Mouse (Mus musculus): Measurements from ENCODE around the gene Pla2g2d. TPM values are rescaled to one million over a fixed set of nuclear protein-coding genes. Genes with fewer than 3 reads are reported as not detected.
A peak's percentile ranks its signal among the peaks of the same experiment; 100 is the strongest.
"Not testable (repeated sequence)": the region's sequence is repeated elsewhere in the genome, so short reads cannot be mapped to it uniquely, and the experiment has no call there.

Pla2g2d gene
- polyA plus RNA-seq, 1 experiment from 2014 or later, result not detected

DNA sequence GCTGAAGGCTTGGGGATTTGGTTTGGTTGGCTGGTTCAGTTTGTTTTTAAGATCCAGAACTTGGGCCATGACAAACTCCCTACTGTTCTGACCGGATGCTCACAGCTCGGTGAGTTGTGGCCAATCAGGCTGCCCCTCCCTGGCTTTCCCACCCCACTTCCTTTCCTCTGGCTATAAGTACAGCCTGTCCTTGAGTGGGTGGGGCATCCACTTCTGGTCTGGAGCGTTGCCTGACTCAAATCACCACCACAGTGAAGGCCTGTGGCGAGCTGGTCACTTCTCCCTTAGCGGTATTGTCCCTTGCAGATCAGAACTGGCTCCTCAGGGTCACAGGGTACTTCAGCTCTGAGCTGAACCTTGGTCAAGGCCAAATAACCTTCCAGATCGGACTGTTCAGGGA lies 42.2 kb downstream of the Pla2g2d start:
- Histone ChIP-seq H3K27ac (ENCODE audit: low read length) (no peak overlapping the region), H3K9me3 (ENCODE audit: low read length) (peaks cover 9% of the 10 kb centered on the region), H3K9ac (replicated peaks; ENCODE audit: low read length) (no peak overlapping the region), H3K36me3 (ENCODE audit: insufficient read depth, low read length) (no peaks in the 10 kb centered on the region), H3K27me3 (ENCODE audit: insufficient read depth, low read length) (no peaks in the 10 kb centered on the region), H3K4me1 (ENCODE audit: insufficient read depth, low read length) (peaks cover 7% of the 10 kb centered on the region; the same call in 1 of the 2 replicates), H3K4me2 (replicated peaks; ENCODE audit: low read depth, low read length) (no peak overlapping the region), H3K4me3 (ENCODE audit: low read length) (no peak overlapping the region)
- ATAC-seq (ENCODE audit: low FRiP score, low TSS enrichment), result no peak
- 66% methylated on average over 6 of the region's 6 CpGs for WGBS

DNA sequence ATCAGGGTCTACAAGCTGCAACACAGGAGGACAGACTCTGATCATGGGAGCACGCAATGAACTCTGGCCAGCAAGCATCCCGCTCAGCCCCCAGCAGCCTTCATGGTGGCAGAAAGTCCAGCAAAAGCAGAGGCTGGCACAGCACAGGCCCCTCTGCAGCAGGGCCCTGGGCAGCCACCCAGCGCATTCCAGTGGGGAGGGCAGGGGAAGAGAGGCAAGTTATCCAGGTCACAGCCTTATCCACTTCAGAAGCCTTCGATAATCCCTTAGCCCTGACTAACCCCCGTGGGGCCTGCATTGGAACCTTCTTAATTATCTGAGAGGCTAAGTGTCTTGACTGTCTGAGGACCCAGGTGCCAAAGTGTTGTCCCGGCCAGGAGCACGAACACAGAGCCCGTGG lies 43.6 kb downstream of the Pla2g2d start:
- Histone ChIP-seq H3K36me3 (ENCODE audit: insufficient read depth, low read length) (no peaks in the 10 kb centered on the region), H3K27me3 (ENCODE audit: insufficient read depth, low read length) (no peaks in the 10 kb centered on the region), H3K4me1 (ENCODE audit: insufficient read depth, low read length) (peaks cover 7% of the 10 kb centered on the region; the same call in 1 of the 2 replicates), H3K4me2 (replicated peaks; ENCODE audit: low read depth, low read length) (no peak overlapping the region), H3K27ac (ENCODE audit: low read length) (no peak overlapping the region), H3K4me3 (ENCODE audit: low read length) (no peak overlapping the region), H3K9ac (replicated peaks; ENCODE audit: low read length) (no peak overlapping the region), H3K9me3 (ENCODE audit: low read length) (peaks cover 11% of the 10 kb centered on the region)
- 39% methylated on average over 8 of the region's 8 CpGs for WGBS
- 0 out of 2 replicates have a peak, but pooled peaks have one; percentile 74 for ATAC-seq (ENCODE audit: low FRiP score, low TSS enrichment)

DNA sequence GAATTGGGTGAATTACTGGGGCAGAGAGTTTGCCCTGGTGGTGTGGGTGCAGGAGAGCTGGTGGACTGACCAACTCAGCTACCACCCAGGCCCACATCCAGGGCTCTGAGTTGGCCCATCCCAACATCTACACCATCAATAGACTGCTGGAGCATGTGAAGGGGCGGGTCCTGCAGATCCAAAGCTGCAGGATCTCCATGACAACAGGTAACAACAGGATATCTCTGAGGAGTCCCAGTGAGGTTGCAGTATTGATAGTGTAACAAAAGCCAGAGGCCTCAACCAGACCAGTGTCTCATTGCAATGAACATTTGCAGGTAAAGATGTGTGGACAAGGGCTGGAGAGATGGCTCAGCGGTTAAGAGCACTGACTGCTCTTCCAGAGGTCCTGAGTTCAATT lies 45.5 kb downstream of the Pla2g2d start:
- no peaks in the 10 kb centered on the region for H3K36me3 ChIP-seq (ENCODE audit: insufficient read depth, low read length)
- no peak overlapping the region for H3K4me3 ChIP-seq (ENCODE audit: low read length)
- no peak overlapping the region for H3K4me2 ChIP-seq (replicated peaks; ENCODE audit: low read depth, low read length)
- H3K9me3 ChIP-seq (ENCODE audit: low read length), result peaks cover 11% of the 10 kb centered on the region
- 84% methylated on average over 2 of the region's 2 CpGs for WGBS
- H3K4me1 ChIP-seq (ENCODE audit: insufficient read depth, low read length), result peaks cover 11% of the 10 kb centered on the region
- ATAC-seq (ENCODE audit: low FRiP score, low TSS enrichment), result no peak
- no peak overlapping the region for H3K27ac ChIP-seq (ENCODE audit: low read length)
- H3K9ac ChIP-seq (replicated peaks; ENCODE audit: low read length), result no peak overlapping the region
- H3K27me3 ChIP-seq (ENCODE audit: insufficient read depth, low read length), result no peaks in the 10 kb centered on the region

DNA sequence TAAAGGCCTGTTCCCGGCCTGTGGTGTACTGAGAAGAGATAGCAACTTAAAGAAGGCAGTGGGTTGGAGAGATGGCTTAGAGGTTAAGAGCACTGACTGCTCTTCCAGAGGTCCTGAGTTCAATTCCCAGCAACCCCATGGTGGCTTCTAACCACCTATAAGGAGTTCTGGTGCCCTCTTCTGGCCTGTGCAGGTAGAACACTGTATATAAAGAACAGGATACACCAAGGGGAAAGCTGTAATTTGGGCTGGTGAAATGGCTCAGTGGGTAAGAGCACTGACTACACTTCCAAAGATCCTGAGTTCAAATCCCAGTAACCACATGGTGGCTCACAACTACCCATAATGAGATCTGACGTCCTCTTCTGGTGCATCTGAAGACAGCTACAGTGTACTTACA lies 48.6 kb downstream of the Pla2g2d start:
- Histone ChIP-seq H3K9me3 (ENCODE audit: low read length) (peaks cover 11% of the 10 kb centered on the region), H3K4me1 (ENCODE audit: insufficient read depth, low read length) (peaks cover 16% of the 10 kb centered on the region)
- H3K9ac ChIP-seq (replicated peaks; ENCODE audit: low read length); H3K4me2 ChIP-seq (replicated peaks; ENCODE audit: low read depth, low read length); H3K27me3 ChIP-seq (ENCODE audit: insufficient read depth, low read length); H3K27ac ChIP-seq (ENCODE audit: low read length); ATAC-seq (ENCODE audit: low FRiP score, low TSS enrichment); H3K36me3 ChIP-seq (ENCODE audit: insufficient read depth, low read length); H3K4me3 ChIP-seq (ENCODE audit: low read length): not testable (repeated sequence)
- WGBS, result 85% methylated on average over 2 of the region's 2 CpGs

DNA sequence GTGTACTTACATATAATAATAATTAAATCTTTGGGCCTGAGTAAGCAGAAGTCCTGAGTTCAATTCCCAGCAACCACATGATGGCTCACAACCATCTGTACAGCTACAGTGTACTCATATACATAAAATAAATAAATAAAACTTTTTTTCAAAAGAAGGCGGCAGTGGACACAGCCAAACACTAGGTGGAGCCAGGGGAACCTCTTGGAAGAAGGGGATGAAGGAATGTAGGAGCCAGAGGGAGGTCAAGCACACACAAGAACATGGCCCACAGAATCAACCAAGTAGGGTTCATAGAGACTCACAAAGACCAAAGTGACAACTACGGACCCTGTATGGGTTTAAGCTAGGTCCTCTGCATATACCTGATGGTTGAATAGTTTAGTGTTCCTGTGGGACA lies 49.1 kb downstream of the Pla2g2d start:
- no peaks in the 10 kb centered on the region for H3K27me3 ChIP-seq (ENCODE audit: insufficient read depth, low read length)
- H3K4me1 ChIP-seq (ENCODE audit: insufficient read depth, low read length), result peaks cover 15% of the 10 kb centered on the region
- 79% methylated on average over 2 of the region's 2 CpGs for WGBS
- peaks cover 11% of the 10 kb centered on the region for H3K9me3 ChIP-seq (ENCODE audit: low read length)
- H3K4me2 ChIP-seq (replicated peaks; ENCODE audit: low read depth, low read length), result no peak overlapping the region
- H3K4me3 ChIP-seq (ENCODE audit: low read length), result no peak overlapping the region
- H3K9ac ChIP-seq (replicated peaks; ENCODE audit: low read length), result no peak overlapping the region
- no peaks in the 10 kb centered on the region for H3K36me3 ChIP-seq (ENCODE audit: insufficient read depth, low read length)
- no peak overlapping the region for H3K27ac ChIP-seq (ENCODE audit: low read length)
- no peak for ATAC-seq (ENCODE audit: low FRiP score, low TSS enrichment)

DNA sequence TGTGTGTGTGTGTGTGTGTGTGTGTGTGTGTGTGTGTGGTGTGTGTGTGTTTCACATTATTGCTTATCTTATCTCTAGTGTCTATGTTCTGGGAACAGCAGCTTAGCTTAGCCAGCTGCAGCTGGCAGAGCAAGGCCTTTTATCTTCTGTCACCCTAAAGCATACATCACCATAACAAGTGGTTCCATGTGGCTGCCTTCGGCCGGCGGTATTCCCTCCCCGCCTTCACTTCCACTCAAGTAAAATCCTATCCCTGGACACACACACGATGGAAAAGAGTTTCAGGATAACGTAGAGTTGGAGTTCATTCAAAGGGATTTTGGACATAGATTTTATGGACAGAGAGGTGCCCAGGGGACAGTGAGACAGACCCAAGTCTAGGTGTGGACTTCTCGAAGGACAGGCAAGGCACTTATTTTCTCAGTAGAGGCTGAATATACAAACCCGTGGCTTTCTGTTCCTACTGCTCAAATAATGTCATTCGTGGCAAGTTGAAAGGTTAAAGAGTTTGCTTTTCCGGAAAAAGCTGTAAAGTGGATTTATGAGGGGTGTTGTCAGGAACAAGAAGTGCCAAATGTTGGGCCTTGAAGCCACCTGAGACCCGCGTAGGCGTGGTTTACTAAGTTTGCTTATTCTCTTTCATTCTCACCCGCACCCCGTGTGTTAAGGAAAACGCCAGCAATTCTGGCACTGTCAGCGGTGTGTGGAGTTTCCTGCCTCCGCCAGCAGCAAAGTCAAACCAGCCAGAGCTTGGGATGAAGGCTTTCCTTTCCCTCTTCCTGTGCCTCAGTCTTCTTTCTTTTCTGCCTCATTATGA lies 50.4 kb downstream of the Pla2g2d start:
- 7% methylated on average over 18 of the region's 18 CpGs for whole genome bisulfite sequencing
- Histone ChIP-seq H3K36me3 (ENCODE audit: insufficient read depth, low read length) (no peaks in the 10 kb centered on the region), H3K27ac (ENCODE audit: low read length) (peak overlapping the region; percentile 47; the same call in 1 of the 2 replicates), H3K4me2 (replicated peaks; ENCODE audit: low read depth, low read length) (peak overlapping the region; percentile 5; the same call in 1 of the 2 replicates), H3K4me1 (ENCODE audit: insufficient read depth, low read length) (peaks cover 21% of the 10 kb centered on the region), H3K4me3 (ENCODE audit: low read length) (no peak overlapping the region), H3K27me3 (ENCODE audit: insufficient read depth, low read length) (no peaks in the 10 kb centered on the region), H3K9ac (replicated peaks; ENCODE audit: low read length) (no peak overlapping the region), H3K9me3 (ENCODE audit: low read length) (peaks cover 11% of the 10 kb centered on the region)
- ATAC-seq (ENCODE audit: low FRiP score, low TSS enrichment), result no peak; the same call in 1 of the 2 replicates

DNA sequence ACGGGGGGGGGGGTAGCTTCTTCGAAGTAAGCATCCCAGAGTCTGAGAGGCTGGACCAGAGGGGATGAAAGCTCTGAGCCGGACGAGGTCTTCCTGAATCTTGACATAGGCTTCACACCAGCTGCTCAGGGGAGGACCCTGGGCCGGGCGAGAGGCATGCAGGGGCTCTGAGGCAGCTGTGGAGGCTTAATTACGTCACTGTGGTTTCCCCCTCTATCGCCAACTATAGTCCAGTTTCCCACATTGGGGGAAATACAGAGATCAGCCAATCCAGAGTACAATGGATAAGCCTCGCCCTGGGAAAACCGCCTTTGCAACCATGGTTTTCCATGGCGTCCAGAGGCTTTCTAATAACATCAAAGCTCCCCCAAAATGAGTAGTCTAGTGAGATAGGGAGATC lies 51.6 kb downstream of the Pla2g2d start:
- 60% methylated on average over 11 of the region's 11 CpGs for WGBS
- H3K27ac ChIP-seq (ENCODE audit: low read length), result no peak overlapping the region
- H3K9ac ChIP-seq (replicated peaks; ENCODE audit: low read length), result no peak overlapping the region
- no peaks in the 10 kb centered on the region for H3K36me3 ChIP-seq (ENCODE audit: insufficient read depth, low read length)
- H3K4me2 ChIP-seq (replicated peaks; ENCODE audit: low read depth, low read length), result no peak overlapping the region
- H3K4me1 ChIP-seq (ENCODE audit: insufficient read depth, low read length), result peaks cover 21% of the 10 kb centered on the region
- ATAC-seq (ENCODE audit: low FRiP score, low TSS enrichment), result no peak
- peaks cover 8% of the 10 kb centered on the region for H3K9me3 ChIP-seq (ENCODE audit: low read length)
- H3K27me3 ChIP-seq (ENCODE audit: insufficient read depth, low read length), result no peaks in the 10 kb centered on the region
- no peak overlapping the region for H3K4me3 ChIP-seq (ENCODE audit: low read length)

Other genes starting within 250 kb of the Pla2g2d start
- 0.15 and 0.18 TPM in 2 replicates for gene Vwa5b1, start 139.9 kb upstream of the Pla2g2d start, polyA plus RNA-seq (2015; fragmentation: Nextera tagmentation; extraction: Ambion mirVana)
- gene Pla2g2c, start 50.9 kb upstream of the Pla2g2d start, polyA plus RNA-seq (2015; fragmentation: Nextera tagmentation; extraction: Ambion mirVana), result 0.47 and 0.59 TPM in 2 replicates
- gene Ubxn10, start 38.6 kb upstream of the Pla2g2d start, polyA plus RNA-seq (2015; fragmentation: Nextera tagmentation; extraction: Ambion mirVana), result 2.1 and 2.3 TPM in 2 replicates
- 0.07 TPM in 1 of 2 replicates, not detected in the other for gene Pla2g2f, start 18.1 kb upstream of the Pla2g2d start, polyA plus RNA-seq (2015; fragmentation: Nextera tagmentation; extraction: Ambion mirVana)
- 0.36 and 0.91 TPM in 2 replicates for gene Pla2g5, start 87.7 kb downstream of the Pla2g2d start, polyA plus RNA-seq (2015; fragmentation: Nextera tagmentation; extraction: Ambion mirVana)
- gene Gm13030, start 98.2 kb downstream of the Pla2g2d start, polyA plus RNA-seq (2015; fragmentation: Nextera tagmentation; extraction: Ambion mirVana), result not detected in 2 replicates
- gene Pla2g2e, start 102.2 kb downstream of the Pla2g2d start, polyA plus RNA-seq (2015; fragmentation: Nextera tagmentation; extraction: Ambion mirVana), result 0.35 and 0.55 TPM in 2 replicates
- gene Otud3, start 138.2 kb downstream of the Pla2g2d start, polyA plus RNA-seq (2015; fragmentation: Nextera tagmentation; extraction: Ambion mirVana), result 3.0 and 3.6 TPM in 2 replicates
- 9.8 and 11.0 TPM in 2 replicates for gene Rnf186, start 191.4 kb downstream of the Pla2g2d start, polyA plus RNA-seq (2015; fragmentation: Nextera tagmentation; extraction: Ambion mirVana)
- 8.8 and 8.9 TPM in 2 replicates for gene Tmco4, start 197.2 kb downstream of the Pla2g2d start, polyA plus RNA-seq (2015; fragmentation: Nextera tagmentation; extraction: Ambion mirVana)

Measured in kidney, embryonic 16.5 days (tissue).